Mouse (Mus musculus) Patski (cell line): ENCODE results near the gene Ddx6. TPM values are rescaled to one million over a fixed set of nuclear protein-coding genes. Genes with fewer than 3 reads are reported as not detected.
"Not testable (repeated sequence)": the region's sequence is repeated elsewhere in the genome, so short reads cannot be mapped to it uniquely, and the experiment has no call there.

ENCODE experiments used
- ATAC-seq: fragments of 100-300 bp; one replicate; pipeline ENCODE4 v1.8.0; 2021
- CTCF ChIA-PET: fragments of 350-600 bp; sonication (Branson Sonifier 250); formaldehyde crosslinking; loops from one replicate; lab custom pipeline; 2022; ENCODE audit warnings: inconsistent platforms; lab: Charles Lee
- POLR2A ChIA-PET: fragments of 350-600 bp; sonication (Branson Sonifier 250); formaldehyde crosslinking; loops from one replicate; lab custom pipeline; 2022; ENCODE audit warnings: antibody characterized with exemption, inconsistent platforms; lab: Charles Lee
- DNase-seq: peaks from one replicate; pipeline ENCODE4 v3.0.0-alpha.2; 2011; ENCODE audit warnings: low read depth, low spot score
- H3K27me3 ChIP-seq: fragments of 371-371 bp; one replicate; pipeline ENCODE4 v1.5.1; 2021
- CTCF ChIP-seq: fragments of 100-300 bp; IDR thresholded peaks from one replicate; pipeline ENCODE4 v1.5.1; 2021
- in situ Hi-C: fragments of 300-500 bp; cut with MboI; formaldehyde crosslinking; loops from 3 replicates; pipeline ENCODE4 v1.11.1; 2018; ENCODE audit warnings: low pct_unique_long_range_greater_than_20kb, mixed read lengths
- polyA plus RNA-seq: library from polyadenylated mRNA; unstranded; gene quantifications from one replicate; pipeline ENCODE4 v1.2.3, GENCODE M21; 2021

Gene Ddx6
- polyA plus RNA-seq, 1 experiment from 2014 or later: 95.5 TPM

- ChIA-PET CTCF (interaction anchor here (1.0 to 1.2 kb wide), 2 partner anchors 18 to 122 kb away, joined by 3 read pairs; no protein-coding TSS in a partner anchor), POLR2A (interaction anchor here (0.6 to 1.9 kb wide), 7 partner anchors 18 to 125 kb away, joined by 3 to 13 read pairs (median 4); no protein-coding TSS in a partner anchor)
- DNase-seq (no peak), ATAC-seq (peak; percentile 77)
- TF ChIP-seq CTCF: no peak
- H3K27me3 ChIP-seq: no peaks in the 10 kb centered on the region
- in situ Hi-C loops: no loop called here
Measured at GRCm38 (mm10) chr9:44604290-44604778, 358 bp upstream of the Ddx6 start.

DNA sequence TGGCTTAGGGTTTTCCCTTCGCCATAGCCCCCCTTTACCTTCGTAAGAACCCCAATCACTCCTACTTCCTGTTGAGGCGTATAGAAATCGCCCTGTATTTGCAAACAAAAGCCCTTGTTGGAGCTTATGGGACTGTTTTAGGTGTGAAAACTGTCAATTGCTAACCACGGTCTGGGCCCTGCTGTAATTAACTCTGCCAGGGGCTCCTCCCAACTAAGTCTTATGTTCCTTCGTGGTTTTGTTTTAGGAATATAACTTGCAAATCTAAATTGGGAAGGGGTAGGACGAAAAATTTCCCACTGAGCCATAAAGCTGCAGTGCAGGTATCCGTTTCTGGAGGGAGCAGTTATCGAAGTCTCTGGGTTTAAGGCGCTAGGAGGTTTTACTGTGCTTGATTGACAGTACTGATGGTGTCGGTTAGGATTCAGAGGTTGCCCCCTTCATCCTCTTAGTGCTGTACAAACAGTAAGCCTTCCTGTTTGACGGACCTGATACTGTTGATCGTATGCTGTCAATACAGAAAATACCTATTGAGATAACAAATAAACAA is 999 bp downstream of the Ddx6 start:
- in situ Hi-C loops: no loop called here
- DNase-seq: no peak
- ChIA-PET POLR2A (interaction anchor here (1.1 to 1.6 kb wide), 2 partner anchors 27 to 105 kb away, joined by 3 to 4 read pairs; no protein-coding TSS in a partner anchor), CTCF (interaction anchor here (1.0 to 1.2 kb wide), 2 partner anchors 10 to 104 kb away, joined by 4 read pairs; no protein-coding TSS in a partner anchor)
- ATAC-seq: no peak
- TF ChIP-seq CTCF: no peak
- H3K27me3 ChIP-seq: no peaks in the 10 kb centered on the region

DNA sequence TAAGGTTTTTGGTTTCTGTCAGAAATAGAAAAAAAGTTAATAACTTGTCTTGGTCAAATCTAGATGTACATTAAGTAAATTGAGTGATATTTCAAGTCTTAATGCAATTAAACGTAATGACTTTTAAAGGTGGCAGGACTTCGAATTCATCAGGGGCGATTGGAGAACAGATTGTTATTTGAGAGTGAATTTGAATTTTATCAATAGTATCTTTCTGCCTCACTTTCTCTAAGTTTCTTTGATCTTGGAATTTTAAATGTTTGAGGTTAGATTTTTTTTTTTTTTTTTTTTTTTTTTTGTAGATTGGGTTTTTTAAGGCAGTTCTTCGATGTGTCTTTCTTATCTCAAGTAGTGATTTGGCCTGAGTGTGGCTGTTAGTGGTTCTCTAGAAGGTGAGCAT is 2.0 kb downstream of the Ddx6 start:
- ChIA-PET POLR2A (interaction anchor here (1.4 kb wide), 1 partner anchor 12 kb away, joined by 5 read pairs; no protein-coding TSS in a partner anchor), CTCF (interaction anchor here (1.2 to 1.4 kb wide), 2 partner anchors 9 to 105 kb away, joined by 3 to 4 read pairs; no protein-coding TSS in a partner anchor)
- in situ Hi-C loops: no loop called here
- TF ChIP-seq CTCF: no peak
- DNase-seq (no peak), ATAC-seq (no peak)
- H3K27me3 ChIP-seq: no peaks in the 10 kb centered on the region

DNA sequence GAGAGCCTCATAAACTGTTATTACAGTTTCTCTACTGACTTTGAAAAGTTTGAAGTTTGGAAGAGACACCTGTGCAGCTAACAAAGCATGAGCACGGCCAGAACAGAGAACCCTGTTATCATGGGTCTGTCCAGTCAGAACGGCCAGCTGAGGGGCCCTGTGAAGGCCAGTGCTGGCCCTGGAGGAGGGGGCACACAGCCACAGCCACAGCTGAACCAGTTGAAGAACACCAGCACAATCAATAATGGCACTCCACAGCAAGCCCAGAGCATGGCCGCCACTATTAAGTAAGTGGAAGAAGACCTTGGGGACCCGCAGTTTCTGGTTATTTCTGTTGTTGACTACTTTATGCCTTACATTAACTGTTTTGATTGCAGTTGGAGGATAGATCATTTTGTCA is 2.6 kb downstream of the Ddx6 start:
- in situ Hi-C loops: no loop called here
- DNase-seq: no peak
- CTCF ChIA-PET: interaction anchor here (1.4 kb wide), 1 partner anchor 105 kb away, joined by 3 read pairs; no protein-coding TSS in a partner anchor
- POLR2A ChIA-PET: interaction anchor here (1.4 kb wide), 1 partner anchor 11 kb away, joined by 5 read pairs; no protein-coding TSS in a partner anchor
- no peaks in the 10 kb centered on the region for H3K27me3 ChIP-seq
- TF ChIP-seq CTCF: no peak
- no peak for ATAC-seq

GRCm38 (mm10) chr9:44610371-44610770 is 5.7 kb downstream of the Ddx6 start:
- H3K27me3 ChIP-seq: no peaks in the 10 kb centered on the region
- no peak for TF ChIP-seq CTCF
- in situ Hi-C loops: no loop called here
- ChIA-PET POLR2A (no interaction called here), CTCF (no interaction called here)
- DNase-seq (no peak), ATAC-seq (no peak)

GRCm38 (mm10) chr9:44613081-44613480 is 8.4 kb downstream of the Ddx6 start:
- in situ Hi-C loops, ATAC-seq, DNase-seq, POLR2A ChIA-PET, H3K27me3 ChIP-seq: not testable (repeated sequence)
- CTCF ChIA-PET: interaction anchor here (0.7 to 1.7 kb wide), 2 partner anchors 9 to 10 kb away, joined by 3 to 7 read pairs; no protein-coding TSS in a partner anchor

DNA sequence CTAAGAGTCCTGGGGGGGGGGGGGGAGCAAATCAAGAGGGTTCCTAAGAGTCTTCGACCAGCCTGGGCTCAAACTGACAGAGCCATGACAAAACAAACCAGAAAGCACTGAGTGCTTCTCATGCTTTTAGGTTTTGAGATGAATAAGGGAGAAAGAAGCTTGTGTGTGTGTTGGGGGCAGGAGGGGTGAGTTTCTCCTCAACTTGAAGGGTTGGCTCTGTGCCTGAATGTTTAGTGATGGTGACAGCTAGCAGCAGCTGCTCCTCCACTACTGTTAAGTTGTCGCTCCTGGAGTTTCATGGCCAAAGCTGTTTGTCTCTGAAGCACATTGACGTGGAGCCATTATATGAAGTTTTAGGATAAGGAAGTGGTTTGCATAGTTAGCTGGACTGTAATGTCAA is 16.4 kb downstream of the Ddx6 start:
- no peak for DNase-seq
- CTCF ChIA-PET: interaction anchor here (1.1 to 1.2 kb wide), 2 partner anchors 8 to 167 kb away, joined by 3 to 7 read pairs; partner anchors contain the start of gene Upk2
- no peak for ATAC-seq
- in situ Hi-C loops: no loop called here
- TF ChIP-seq CTCF: no peak
- no peaks in the 10 kb centered on the region for H3K27me3 ChIP-seq
- POLR2A ChIA-PET: interaction anchor here (0.6 kb wide), 1 partner anchor 12 kb away, joined by 3 read pairs; no protein-coding TSS in a partner anchor

- ATAC-seq (no peak), DNase-seq (no peak)
- TF ChIP-seq CTCF: no peak
- CTCF ChIA-PET: interaction anchor here (0.6 kb wide), 1 partner anchor 8 kb away, joined by 3 read pairs; no protein-coding TSS in a partner anchor
- no peaks in the 10 kb centered on the region for H3K27me3 ChIP-seq
- POLR2A ChIA-PET: interaction anchor here (0.5 kb wide), 1 partner anchor 15 kb away, joined by 5 read pairs; no protein-coding TSS in a partner anchor
- in situ Hi-C loops: no loop called here
Measured at GRCm38 (mm10) chr9:44624390-44624789, 19.7 kb downstream of the Ddx6 start.

GRCm38 (mm10) chr9:44626268-44626667 is 21.6 kb downstream of the Ddx6 start:
- ATAC-seq: no peak

DNA sequence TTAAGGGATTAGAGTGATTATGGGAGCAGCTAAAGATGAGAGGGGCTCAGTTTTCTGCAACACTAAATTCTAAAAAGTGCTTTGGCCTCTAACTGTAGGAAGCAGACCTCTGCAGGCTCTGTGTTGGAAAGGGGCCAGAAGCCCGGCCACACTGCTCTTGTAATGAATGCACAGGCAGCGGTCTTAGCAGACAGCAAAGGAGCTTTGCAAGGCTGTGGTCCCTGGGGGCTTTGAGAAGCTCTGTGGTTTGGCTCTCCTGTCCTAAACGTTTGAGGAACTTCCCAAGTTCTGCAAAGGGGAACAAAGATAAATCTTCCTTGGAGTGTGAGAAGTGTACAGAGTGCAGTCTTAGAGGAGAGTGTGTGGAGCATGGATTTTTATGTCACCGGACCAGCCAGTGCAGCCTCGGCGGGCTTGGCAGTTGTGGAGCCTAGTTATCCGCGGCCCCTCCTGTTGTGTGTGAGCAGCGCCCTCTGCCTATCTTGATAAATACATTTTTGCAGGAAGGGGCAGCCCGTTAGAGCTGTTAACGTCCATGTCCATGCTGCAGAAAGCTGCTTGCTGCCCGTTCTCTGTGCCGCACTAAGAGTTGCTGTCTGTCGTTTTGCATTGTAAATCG is 33.0 kb downstream of the Ddx6 start:
- ATAC-seq (no peak), DNase-seq (no peak)
- ChIA-PET CTCF (no interaction called here), POLR2A (no interaction called here)
- TF ChIP-seq CTCF: no peak
- in situ Hi-C loops: no loop called here
- no peaks in the 10 kb centered on the region for H3K27me3 ChIP-seq

More at GRCm38 (mm10) chr9:44626268-44626667, 21.6 kb downstream of the Ddx6 start:
- DNase-seq: no peak
- no peaks in the 10 kb centered on the region for H3K27me3 ChIP-seq
- ChIA-PET CTCF (interaction anchor here (1.3 kb wide), 1 partner anchor 16 kb away, joined by 4 read pairs; no protein-coding TSS in a partner anchor), POLR2A (interaction anchor here (0.6 kb wide), 1 partner anchor 1245 kb away, joined by 3 read pairs; no protein-coding TSS in a partner anchor)
- in situ Hi-C loops: no loop called here
- no peak for TF ChIP-seq CTCF

DNA sequence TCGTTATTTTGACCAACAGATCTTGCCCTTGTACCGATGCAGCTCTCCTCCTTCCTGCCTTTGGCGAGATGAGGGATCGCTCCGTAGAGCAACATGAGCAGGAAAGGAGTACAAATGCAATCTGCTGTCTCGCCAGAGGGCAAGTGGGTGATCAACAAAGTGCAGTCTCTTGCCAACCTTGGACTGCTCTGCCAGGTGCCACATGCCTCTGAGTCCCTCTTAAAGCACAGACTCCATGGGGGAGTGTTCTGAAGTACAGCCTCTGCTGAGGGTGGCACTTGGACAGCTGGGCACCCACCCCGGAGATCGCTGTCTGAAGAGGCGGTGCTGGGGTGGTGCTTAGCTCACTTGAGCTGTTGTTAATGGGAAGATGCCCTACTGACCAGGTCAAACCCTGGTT is 34.0 kb downstream of the Ddx6 start:
- in situ Hi-C loops, POLR2A ChIA-PET, H3K27me3 ChIP-seq, DNase-seq, ATAC-seq, CTCF ChIA-PET: not testable (repeated sequence)

- in situ Hi-C loops: not testable (repeated sequence)
Measured at GRCm38 (mm10) chr9:44640028-44640427, 35.3 kb downstream of the Ddx6 start.

More at GRCm38 (mm10) chr9:44640028-44640427, 35.3 kb downstream of the Ddx6 start:
- ATAC-seq, DNase-seq, H3K27me3 ChIP-seq, POLR2A ChIA-PET, CTCF ChIA-PET: not testable (repeated sequence)
